Mouse (Mus musculus): ENCODE results near the gene Adk. TPM values are rescaled to one million over a fixed set of nuclear protein-coding genes. Genes with fewer than 3 reads are reported as not detected.

The Adk gene
- polyA plus RNA-seq, 1 experiment from 2014 or later, result 240 TPM

DNA sequence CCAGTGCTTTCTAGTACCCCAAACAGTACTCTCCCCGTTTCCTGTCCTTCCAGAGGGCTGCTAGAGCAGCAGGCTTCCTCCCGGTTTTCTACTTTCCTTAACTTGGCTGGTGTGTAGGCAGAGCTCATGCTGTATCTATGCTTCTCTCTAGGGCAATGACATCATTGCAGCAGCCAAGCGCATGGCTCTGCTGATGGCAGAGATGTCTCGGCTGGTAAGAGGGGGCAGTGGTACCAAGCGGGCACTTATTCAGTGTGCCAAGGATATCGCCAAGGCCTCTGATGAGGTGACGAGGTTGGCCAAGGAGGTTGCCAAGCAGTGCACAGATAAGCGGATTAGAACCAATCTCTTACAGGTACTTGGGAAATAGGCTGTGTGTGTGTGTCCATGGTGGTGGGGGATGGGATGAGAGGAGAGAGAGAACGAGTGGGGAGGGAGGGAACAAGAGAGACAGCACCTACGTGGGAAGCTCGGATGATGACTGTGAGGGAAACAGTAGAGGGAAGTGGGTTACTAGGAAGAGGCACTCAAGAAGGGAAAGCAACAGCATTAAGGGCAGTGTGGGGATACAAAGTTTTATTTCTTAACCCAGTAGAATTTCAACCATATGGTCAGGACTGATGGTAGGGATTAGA, 23.2 kb upstream of the Adk start:
- ATAC-seq, result no peak
- Histone ChIP-seq H3K27ac (ENCODE audit: low read depth, low read length) (no peak overlapping the region), H3K4me3 (ENCODE audit: low read depth, low read length) (no peak overlapping the region), H3K27me3 (replicated peaks; ENCODE audit: control insufficient read depth, insufficient read depth, low read length) (no peaks in the 10 kb centered on the region), H3K9me3 (ENCODE audit: control insufficient read depth) (no peaks in the 10 kb centered on the region), H3K9ac (ENCODE audit: low read depth, low read length) (no peak overlapping the region), H3K4me2 (replicated peaks; ENCODE audit: low read depth) (no peak overlapping the region), H3K36me3 (ENCODE audit: control insufficient read depth, insufficient read depth) (peaks cover 78% of the 10 kb centered on the region), H3K4me1 (replicated peaks; ENCODE audit: control insufficient read depth, insufficient read depth, low read length) (no peaks in the 10 kb centered on the region)
- 89% methylated on average over 11 of the region's 11 CpGs for WGBS
- no peak for TF ChIP-seq CTCF (IDR thresholded peaks at IDR 0.05; ENCODE audit: low read depth)

DNA sequence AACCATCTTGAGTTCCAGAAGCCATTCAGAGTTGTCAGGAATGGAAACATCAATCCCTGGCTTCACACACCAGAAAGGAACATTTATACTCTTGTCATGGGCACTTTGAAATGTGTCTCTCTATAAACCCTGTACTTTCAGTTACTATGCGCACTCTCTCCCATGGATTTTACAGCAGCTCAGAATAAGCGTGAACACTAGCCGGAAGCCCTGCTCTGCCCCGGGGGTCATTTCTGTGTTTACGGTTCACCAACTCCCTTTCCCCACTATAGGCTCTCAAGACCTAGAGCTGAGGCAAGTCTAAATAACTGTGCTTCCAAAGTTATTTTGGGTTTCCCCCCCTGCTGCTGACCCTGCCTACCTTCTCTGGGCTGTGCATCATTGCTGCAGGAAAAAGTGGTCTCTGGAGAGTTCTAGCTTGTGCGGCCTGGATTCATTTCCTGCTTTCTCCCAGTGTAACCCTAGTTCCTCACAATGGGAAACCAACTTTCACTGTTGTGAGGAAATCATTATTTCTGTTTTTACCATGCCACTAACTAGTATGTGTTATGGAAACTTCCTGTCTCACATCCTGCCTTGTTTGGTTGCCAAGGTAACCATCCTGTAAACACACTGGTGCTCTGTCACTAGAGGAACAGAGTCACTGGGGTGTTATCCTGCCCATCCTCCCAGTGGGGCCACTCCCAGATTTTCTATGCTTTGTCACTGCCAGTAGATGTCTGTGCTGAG, 20.4 kb upstream of the Adk start:
- Histone ChIP-seq H3K27ac (ENCODE audit: low read depth, low read length) (peak overlapping the region; percentile 12; the same call in 1 of the 2 replicates), H3K9ac (ENCODE audit: low read depth, low read length) (no peak overlapping the region), H3K27me3 (replicated peaks; ENCODE audit: control insufficient read depth, insufficient read depth, low read length) (no peaks in the 10 kb centered on the region), H3K4me1 (replicated peaks; ENCODE audit: control insufficient read depth, insufficient read depth, low read length) (no peaks in the 10 kb centered on the region), H3K9me3 (ENCODE audit: control insufficient read depth) (no peaks in the 10 kb centered on the region), H3K4me3 (ENCODE audit: low read depth, low read length) (no peak overlapping the region), H3K36me3 (ENCODE audit: control insufficient read depth, insufficient read depth) (peaks cover 80% of the 10 kb centered on the region), H3K4me2 (replicated peaks; ENCODE audit: low read depth) (no peak overlapping the region)
- no peak for TF ChIP-seq CTCF (IDR thresholded peaks at IDR 0.05; ENCODE audit: low read depth)
- ATAC-seq, result peak; percentile 81
- 67% methylated on average over 6 of the region's 6 CpGs for WGBS

DNA sequence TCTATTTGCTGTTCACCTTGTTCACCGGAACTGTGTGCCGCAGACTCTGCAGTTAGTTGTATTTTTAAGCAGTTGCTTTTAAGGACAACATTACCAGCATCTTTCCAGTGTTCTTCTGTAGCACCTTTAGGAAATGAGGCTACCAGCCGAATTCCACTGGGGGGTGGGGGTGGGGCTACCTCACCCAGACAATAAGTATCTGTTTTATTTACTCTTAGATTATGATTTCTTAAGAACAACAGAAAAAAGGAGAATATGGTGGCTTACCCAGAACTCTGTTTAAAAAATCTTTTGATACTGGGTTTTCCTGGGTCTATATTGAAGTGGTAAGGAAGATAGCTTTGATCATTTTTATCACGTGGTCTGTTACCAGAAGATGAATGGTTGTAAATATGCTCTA, 18.1 kb upstream of the Adk start:
- no peak for TF ChIP-seq CTCF (IDR thresholded peaks at IDR 0.05; ENCODE audit: low read depth)
- no peaks in the 10 kb centered on the region for H3K9me3 ChIP-seq (ENCODE audit: control insufficient read depth)
- 81% methylated on average over 4 of the region's 4 CpGs for WGBS

DNA sequence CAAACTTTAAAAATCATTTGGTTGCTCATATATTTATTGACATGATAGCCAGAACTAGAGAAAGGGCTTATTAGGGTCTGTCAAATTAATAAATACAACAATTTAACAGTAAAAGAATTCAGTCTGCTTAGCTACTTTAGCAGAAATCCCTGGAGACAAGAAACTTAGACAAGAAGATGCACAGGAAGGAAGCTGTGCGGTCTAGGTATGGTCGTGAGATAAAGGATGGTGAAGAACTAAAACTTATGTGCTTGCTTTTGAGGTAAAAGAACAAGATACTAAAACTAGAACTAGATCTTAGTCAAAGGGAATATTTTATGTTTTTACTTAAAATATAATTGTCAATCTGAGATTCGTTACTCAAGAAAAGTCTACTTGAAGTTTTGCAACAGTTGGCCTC, 17.6 kb upstream of the Adk start:
- no peaks in the 10 kb centered on the region for H3K27me3 ChIP-seq (replicated peaks; ENCODE audit: control insufficient read depth, insufficient read depth, low read length)
- H3K4me3 ChIP-seq (ENCODE audit: low read depth, low read length), result no peak overlapping the region
- no peak for ATAC-seq
- no peak overlapping the region for H3K4me2 ChIP-seq (replicated peaks; ENCODE audit: low read depth)
- 93% methylated on average over 3 of the region's 3 CpGs for WGBS
- TF ChIP-seq CTCF (IDR thresholded peaks at IDR 0.05; ENCODE audit: low read depth), result no peak
- no peak overlapping the region for H3K9ac ChIP-seq (ENCODE audit: low read depth, low read length)
- H3K4me1 ChIP-seq (replicated peaks; ENCODE audit: control insufficient read depth, insufficient read depth, low read length), result no peaks in the 10 kb centered on the region
- H3K27ac ChIP-seq (ENCODE audit: low read depth, low read length), result no peak overlapping the region
- no peaks in the 10 kb centered on the region for H3K9me3 ChIP-seq (ENCODE audit: control insufficient read depth)
- H3K36me3 ChIP-seq (ENCODE audit: control insufficient read depth, insufficient read depth), result peaks cover 60% of the 10 kb centered on the region

More for the DNA sequence above, 18.1 kb upstream of the Adk start:
- Histone ChIP-seq H3K36me3 (ENCODE audit: control insufficient read depth, insufficient read depth) (peaks cover 65% of the 10 kb centered on the region), H3K27ac (ENCODE audit: low read depth, low read length) (no peak overlapping the region), H3K27me3 (replicated peaks; ENCODE audit: control insufficient read depth, insufficient read depth, low read length) (no peaks in the 10 kb centered on the region), H3K4me2 (replicated peaks; ENCODE audit: low read depth) (no peak overlapping the region), H3K4me3 (ENCODE audit: low read depth, low read length) (no peak overlapping the region), H3K4me1 (replicated peaks; ENCODE audit: control insufficient read depth, insufficient read depth, low read length) (no peaks in the 10 kb centered on the region), H3K9ac (ENCODE audit: low read depth, low read length) (no peak overlapping the region)
- no peak for ATAC-seq

DNA sequence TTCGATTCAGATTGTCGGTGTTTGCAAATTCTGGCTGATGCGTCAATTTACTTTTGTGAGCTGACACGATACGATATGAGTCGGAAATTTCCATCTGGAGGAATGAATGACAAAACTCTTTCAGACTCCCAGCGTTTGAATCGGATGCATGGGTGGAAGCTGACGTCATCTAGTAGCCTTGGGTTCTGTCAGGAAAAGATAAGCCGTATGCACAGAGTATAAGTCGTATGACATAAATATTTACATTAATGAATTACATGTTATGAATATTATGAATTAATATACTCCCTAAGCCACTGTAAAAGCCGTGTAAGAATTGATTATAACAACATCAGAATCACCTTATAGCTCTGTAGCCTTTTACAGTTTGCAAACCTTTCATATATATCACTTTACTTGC, 13.3 kb upstream of the Adk start:
- ATAC-seq, result no peak

DNA sequence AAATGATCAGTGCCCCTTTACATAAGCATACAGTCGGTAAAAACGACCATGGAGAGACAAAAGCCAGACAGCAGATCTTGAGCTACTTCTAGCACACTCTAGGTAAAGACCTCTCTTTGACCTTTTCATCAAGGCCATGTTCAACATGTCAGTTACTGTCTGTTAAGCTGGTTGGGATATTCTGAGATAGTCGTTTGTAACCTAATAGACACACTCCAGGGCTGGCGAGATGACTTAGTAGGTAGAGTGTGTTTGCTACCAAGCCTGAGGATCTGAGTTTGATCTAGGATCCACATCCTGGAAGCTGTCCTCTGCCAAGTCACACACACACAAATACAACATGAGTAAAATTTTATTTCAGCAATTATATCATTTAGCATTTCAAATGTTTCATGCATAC, 12.8 kb upstream of the Adk start:
- no peak overlapping the region for H3K9ac ChIP-seq (ENCODE audit: low read depth, low read length)
- no peaks in the 10 kb centered on the region for H3K9me3 ChIP-seq (ENCODE audit: control insufficient read depth)
- no peak overlapping the region for H3K27ac ChIP-seq (ENCODE audit: low read depth, low read length)
- TF ChIP-seq CTCF (IDR thresholded peaks at IDR 0.05; ENCODE audit: low read depth), result no peak
- 56% methylated on average over 4 of the region's 4 CpGs for WGBS
- peaks cover 43% of the 10 kb centered on the region for H3K36me3 ChIP-seq (ENCODE audit: control insufficient read depth, insufficient read depth)
- H3K4me3 ChIP-seq (ENCODE audit: low read depth, low read length), result no peak overlapping the region
- no peak overlapping the region for H3K4me2 ChIP-seq (replicated peaks; ENCODE audit: low read depth)
- no peak for ATAC-seq
- H3K27me3 ChIP-seq (replicated peaks; ENCODE audit: control insufficient read depth, insufficient read depth, low read length), result no peaks in the 10 kb centered on the region
- H3K4me1 ChIP-seq (replicated peaks; ENCODE audit: control insufficient read depth, insufficient read depth, low read length), result no peaks in the 10 kb centered on the region

More for the DNA sequence above, 13.3 kb upstream of the Adk start:
- no peak overlapping the region for H3K4me3 ChIP-seq (ENCODE audit: low read depth, low read length)
- no peak overlapping the region for H3K4me2 ChIP-seq (replicated peaks; ENCODE audit: low read depth)
- no peaks in the 10 kb centered on the region for H3K9me3 ChIP-seq (ENCODE audit: control insufficient read depth)
- peaks cover 45% of the 10 kb centered on the region for H3K36me3 ChIP-seq (ENCODE audit: control insufficient read depth, insufficient read depth)
- H3K9ac ChIP-seq (ENCODE audit: low read depth, low read length), result no peak overlapping the region
- H3K27ac ChIP-seq (ENCODE audit: low read depth, low read length), result no peak overlapping the region
- no peaks in the 10 kb centered on the region for H3K4me1 ChIP-seq (replicated peaks; ENCODE audit: control insufficient read depth, insufficient read depth, low read length)
- 62% methylated on average over 12 of the region's 12 CpGs for WGBS
- no peak for TF ChIP-seq CTCF (IDR thresholded peaks at IDR 0.05; ENCODE audit: low read depth)
- H3K27me3 ChIP-seq (replicated peaks; ENCODE audit: control insufficient read depth, insufficient read depth, low read length), result no peaks in the 10 kb centered on the region

Measured in intestine, postnatal 0 days (tissue).